Mouse (Mus musculus): Measurements from ENCODE around the gene Lhx1. TPM values are rescaled to one million over a fixed set of nuclear protein-coding genes. Genes with fewer than 3 reads are reported as not detected.
A peak's percentile ranks its signal among the peaks of the same experiment; 100 is the strongest.

Gene Lhx1
- 0.16 and 0.25 TPM in 2 replicates for polyA plus RNA-seq (2015; fragmentation: Nextera tagmentation; extraction: Ambion mirVana)

DNA sequence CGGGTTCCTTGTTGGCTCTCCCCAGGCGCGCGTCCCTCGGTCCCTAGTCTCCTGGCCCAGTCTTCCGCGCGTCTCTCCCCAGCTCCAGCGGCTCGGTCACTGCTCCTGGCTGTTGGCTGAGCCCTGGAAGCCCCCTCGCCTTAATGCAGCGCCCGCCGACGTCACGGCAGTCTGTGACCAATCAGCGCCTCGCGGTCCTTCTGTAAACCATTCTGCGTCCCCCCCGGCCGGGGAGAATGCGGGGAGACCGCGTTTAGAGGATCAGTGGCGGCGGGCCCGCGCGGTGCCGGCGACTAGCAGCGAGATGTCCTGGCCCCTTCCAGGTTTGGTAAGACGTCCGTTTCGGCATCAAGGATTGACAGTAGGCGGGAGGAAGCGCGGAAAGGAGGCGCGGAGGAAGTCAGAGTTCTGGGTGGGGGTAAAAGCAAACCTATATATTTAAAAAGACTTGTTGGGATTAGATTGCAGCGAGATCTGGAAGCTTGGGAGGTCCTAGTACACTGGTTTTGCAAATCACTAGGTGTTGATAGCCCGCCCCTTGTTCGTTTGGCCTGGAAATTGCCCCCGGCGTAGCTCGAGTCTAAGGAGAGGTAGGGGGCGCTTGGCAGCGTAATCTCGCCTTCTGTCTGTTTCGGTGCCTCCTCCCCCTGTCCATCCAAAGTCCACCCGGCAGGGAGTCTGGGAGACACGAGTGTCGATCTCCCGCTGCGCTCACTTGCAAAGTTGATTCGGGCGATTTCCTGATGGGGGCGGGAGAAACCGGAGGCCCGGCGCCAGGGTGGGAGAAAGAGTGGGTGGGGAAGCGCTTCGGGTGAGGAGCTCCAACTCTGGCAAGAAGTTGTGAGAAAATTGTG lies at the start of gene Lhx1:
Gene Lhx1, minus strand, starts transcription at position 115 of the 854 bp plus-strand sequence.
- H3K36me3 ChIP-seq (ENCODE audit: control insufficient read depth, insufficient read depth) = no peaks in the 10 kb centered on the region
- no peak for TF ChIP-seq CTCF (IDR thresholded peaks at IDR 0.05; ENCODE audit: low read depth)
- H3K9me3 ChIP-seq (ENCODE audit: control insufficient read depth) = no peaks in the 10 kb centered on the region
- no peak for ATAC-seq
- peaks cover 98% of the 10 kb centered on the region for H3K27me3 ChIP-seq (replicated peaks; ENCODE audit: control insufficient read depth, insufficient read depth, low read length)
- H3K4me3 ChIP-seq (ENCODE audit: low read depth, low read length) = peak within 1 kb of the TSS; percentile 48
- under 1% methylated on average over 63 of the region's 64 CpGs for WGBS
- no peak within 1 kb of the TSS for H3K9ac ChIP-seq (ENCODE audit: low read depth, low read length)
- H3K4me1 ChIP-seq (replicated peaks; ENCODE audit: control insufficient read depth, insufficient read depth, low read length) = peaks cover 11% of the 10 kb centered on the region; the same call in 1 of the 2 replicates
- H3K4me2 ChIP-seq (replicated peaks; ENCODE audit: low read depth) = peak within 1 kb of the TSS; percentile 82
- no peak within 1 kb of the TSS for H3K27ac ChIP-seq (ENCODE audit: low read depth, low read length)

GRCm38 (mm10) chr11:84574834-84575233 lies 49.5 kb upstream of the Lhx1 start:
- Histone ChIP-seq H3K27me3 (replicated peaks; ENCODE audit: control insufficient read depth, insufficient read depth, low read length) (no peaks in the 10 kb centered on the region), H3K4me2 (replicated peaks; ENCODE audit: low read depth) (no peak overlapping the region), H3K9ac (ENCODE audit: low read depth, low read length) (no peak overlapping the region), H3K27ac (ENCODE audit: low read depth, low read length) (no peak overlapping the region), H3K4me3 (ENCODE audit: low read depth, low read length) (no peak overlapping the region), H3K4me1 (replicated peaks; ENCODE audit: control insufficient read depth, insufficient read depth, low read length) (no peaks in the 10 kb centered on the region), H3K9me3 (ENCODE audit: control insufficient read depth) (no peaks in the 10 kb centered on the region), H3K36me3 (ENCODE audit: control insufficient read depth, insufficient read depth) (no peaks in the 10 kb centered on the region)
- ATAC-seq = no peak
- no peak for TF ChIP-seq CTCF (IDR thresholded peaks at IDR 0.05; ENCODE audit: low read depth)
- 59% methylated on average over 8 of the region's 8 CpGs for WGBS

- no peaks in the 10 kb centered on the region for H3K27me3 ChIP-seq (replicated peaks; ENCODE audit: control insufficient read depth, insufficient read depth, low read length)
- H3K27ac ChIP-seq (ENCODE audit: low read depth, low read length) = no peak overlapping the region
- H3K9me3 ChIP-seq (ENCODE audit: control insufficient read depth) = no peaks in the 10 kb centered on the region
- H3K36me3 ChIP-seq (ENCODE audit: control insufficient read depth, insufficient read depth) = no peaks in the 10 kb centered on the region
- H3K9ac ChIP-seq (ENCODE audit: low read depth, low read length) = no peak overlapping the region
- no peak for ATAC-seq
- H3K4me2 ChIP-seq (replicated peaks; ENCODE audit: low read depth) = no peak overlapping the region
- WGBS = 75% methylated on average over 8 of the region's 8 CpGs
- H3K4me3 ChIP-seq (ENCODE audit: low read depth, low read length) = no peak overlapping the region
- H3K4me1 ChIP-seq (replicated peaks; ENCODE audit: control insufficient read depth, insufficient read depth, low read length) = no peaks in the 10 kb centered on the region
- TF ChIP-seq CTCF (IDR thresholded peaks at IDR 0.05; ENCODE audit: low read depth) = no peak
These were observed 48.3 kb upstream of the Lhx1 start for GRCm38 (mm10) chr11:84573637-84574036.

- Histone ChIP-seq H3K4me2 (replicated peaks; ENCODE audit: low read depth) (no peak overlapping the region), H3K27ac (ENCODE audit: low read depth, low read length) (no peak overlapping the region), H3K36me3 (ENCODE audit: control insufficient read depth, insufficient read depth) (no peaks in the 10 kb centered on the region), H3K9ac (ENCODE audit: low read depth, low read length) (no peak overlapping the region), H3K9me3 (ENCODE audit: control insufficient read depth) (no peaks in the 10 kb centered on the region), H3K4me3 (ENCODE audit: low read depth, low read length) (no peak overlapping the region), H3K4me1 (replicated peaks; ENCODE audit: control insufficient read depth, insufficient read depth, low read length) (no peaks in the 10 kb centered on the region), H3K27me3 (replicated peaks; ENCODE audit: control insufficient read depth, insufficient read depth, low read length) (no peaks in the 10 kb centered on the region)
- no peak for TF ChIP-seq CTCF (IDR thresholded peaks at IDR 0.05; ENCODE audit: low read depth)
- ATAC-seq = no peak
- WGBS = 66% methylated on average over 5 of the region's 5 CpGs
These were observed 45.5 kb upstream of the Lhx1 start for GRCm38 (mm10) chr11:84570812-84571211.

DNA sequence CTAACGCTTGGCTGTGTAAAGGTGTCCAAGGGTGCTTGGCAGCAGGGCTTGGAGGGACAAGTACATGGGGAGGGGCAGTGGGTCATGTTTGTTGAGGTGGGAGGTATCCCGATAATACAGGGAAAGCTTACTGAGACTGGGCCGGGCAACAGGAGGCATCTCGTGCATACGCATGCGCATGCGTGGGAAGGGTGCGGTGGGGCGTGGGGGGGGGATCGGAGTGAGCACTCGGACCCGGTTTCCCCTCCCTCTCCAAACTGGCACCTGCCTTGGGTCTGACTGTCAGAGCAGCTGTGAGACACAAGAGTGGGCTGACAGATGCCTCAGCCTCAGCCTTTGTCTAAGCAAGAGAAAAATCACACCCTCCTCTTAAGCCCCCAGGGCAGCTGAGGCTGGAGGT lies 45.1 kb upstream of the Lhx1 start:
- no peak overlapping the region for H3K9ac ChIP-seq (ENCODE audit: low read depth, low read length)
- no peaks in the 10 kb centered on the region for H3K36me3 ChIP-seq (ENCODE audit: control insufficient read depth, insufficient read depth)
- H3K27me3 ChIP-seq (replicated peaks; ENCODE audit: control insufficient read depth, insufficient read depth, low read length) = no peaks in the 10 kb centered on the region
- 37% methylated on average over 12 of the region's 12 CpGs for WGBS
- no peaks in the 10 kb centered on the region for H3K9me3 ChIP-seq (ENCODE audit: control insufficient read depth)
- H3K4me1 ChIP-seq (replicated peaks; ENCODE audit: control insufficient read depth, insufficient read depth, low read length) = no peaks in the 10 kb centered on the region
- no peak overlapping the region for H3K4me2 ChIP-seq (replicated peaks; ENCODE audit: low read depth)
- no peak overlapping the region for H3K4me3 ChIP-seq (ENCODE audit: low read depth, low read length)
- TF ChIP-seq CTCF (IDR thresholded peaks at IDR 0.05; ENCODE audit: low read depth) = no peak
- no peak overlapping the region for H3K27ac ChIP-seq (ENCODE audit: low read depth, low read length)
- no peak for ATAC-seq

DNA sequence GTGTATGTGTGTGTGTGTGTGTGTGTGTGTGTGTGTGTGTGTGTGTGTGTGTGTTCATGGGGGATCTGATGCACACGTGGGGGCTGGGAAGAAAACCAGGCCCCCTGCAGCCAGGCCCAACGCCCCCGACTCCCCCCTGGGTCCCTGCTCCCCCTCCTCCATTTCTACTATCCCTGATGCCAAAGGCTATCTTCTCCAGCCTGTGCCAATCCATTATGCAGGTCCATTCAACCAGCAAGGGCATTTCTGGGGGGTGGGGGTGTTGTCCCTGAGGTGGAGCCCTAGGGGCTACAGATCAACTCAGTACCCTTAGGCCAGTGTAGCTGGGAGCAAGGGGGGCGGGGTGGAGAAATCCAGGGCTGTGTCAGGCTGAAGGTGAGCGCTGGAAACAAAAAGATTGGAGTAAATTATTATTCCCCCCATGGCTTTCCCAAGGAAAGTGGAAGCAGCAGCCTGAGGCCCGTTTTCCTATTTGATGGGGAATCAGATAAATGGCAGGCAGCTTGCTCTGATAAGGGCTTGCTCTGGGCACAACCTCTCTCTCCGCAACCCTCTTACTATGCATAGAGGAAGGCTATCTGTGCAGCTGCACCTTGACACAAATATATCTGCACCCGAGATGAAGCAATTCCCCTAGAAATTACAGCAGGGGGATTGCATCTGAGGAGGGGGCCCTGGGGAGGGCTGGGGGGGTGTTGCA lies 43.9 kb upstream of the Lhx1 start:
- WGBS = 60% methylated on average over 8 of the region's 8 CpGs
- no peaks in the 10 kb centered on the region for H3K4me1 ChIP-seq (replicated peaks; ENCODE audit: control insufficient read depth, insufficient read depth, low read length)
- no peak for ATAC-seq
- no peak overlapping the region for H3K27ac ChIP-seq (ENCODE audit: low read depth, low read length)
- H3K27me3 ChIP-seq (replicated peaks; ENCODE audit: control insufficient read depth, insufficient read depth, low read length) = no peaks in the 10 kb centered on the region
- H3K4me2 ChIP-seq (replicated peaks; ENCODE audit: low read depth) = no peak overlapping the region
- TF ChIP-seq CTCF (IDR thresholded peaks at IDR 0.05; ENCODE audit: low read depth) = no peak
- no peaks in the 10 kb centered on the region for H3K9me3 ChIP-seq (ENCODE audit: control insufficient read depth)
- no peak overlapping the region for H3K9ac ChIP-seq (ENCODE audit: low read depth, low read length)
- H3K36me3 ChIP-seq (ENCODE audit: control insufficient read depth, insufficient read depth) = no peaks in the 10 kb centered on the region
- H3K4me3 ChIP-seq (ENCODE audit: low read depth, low read length) = no peak overlapping the region
